Mouse (Mus musculus) bone marrow macrophage, adult 2 months (primary cell): ENCODE measurements around the gene Col26a1. TPM values are rescaled to one million over a fixed set of nuclear protein-coding genes. Genes with fewer than 3 reads are reported as not detected.

ENCODE experiments used
- H3K27ac ChIP-seq: 2 replicates; pipeline ENCODE4 v1.5.1; 2012; ENCODE audit warnings: low read depth, low read length; ENCODE audit not compliant: insufficient read depth
- H3K4me1 ChIP-seq: 2 replicates; pipeline ENCODE4 v1.6.1; 2012; ENCODE audit warnings: low read length; ENCODE audit not compliant: control insufficient read depth, insufficient read depth
- H3K4me3 ChIP-seq: 2 replicates; pipeline ENCODE4 v1.5.1; 2012; ENCODE audit warnings: mild to moderate bottlenecking, low read length, moderate library complexity; ENCODE audit not compliant: insufficient read depth
- CTCF ChIP-seq: IDR thresholded peaks from 2 replicates; pipeline ENCODE4 v1.5.1; 2012; ENCODE audit warnings: low read depth, mild to moderate bottlenecking, low read length, moderate library complexity
- POLR2A ChIP-seq: IDR thresholded peaks from 2 replicates; pipeline ENCODE4 v1.6.1; 2012; ENCODE audit warnings: mild to moderate bottlenecking, low read depth, low read length, borderline replicate concordance
- polyA plus RNA-seq: library from polyadenylated mRNA; stranded (reverse); fragments of >200 nt; gene quantifications from 2 replicates; pipeline ENCODE4 v1.2.4, GENCODE M21; 2012; ENCODE audit not compliant: missing spikeins, insufficient read depth, insufficient read length

Col26a1 gene
- polyA plus RNA-seq, 1 experiment = not detected

GRCm38 (mm10) chr5:136790570-136791196 is 92.3 kb downstream of the Col26a1 start:
- no peak overlapping the region for H3K27ac ChIP-seq
- no peak overlapping the region for H3K4me3 ChIP-seq
- no peak for TF ChIP-seq POLR2A
- peak; percentile 97 for TF ChIP-seq CTCF
- no peaks in the 10 kb centered on the region for H3K4me1 ChIP-seq

GRCm38 (mm10) chr5:136784531-136784930 is 98.5 kb downstream of the Col26a1 start:
- no peak overlapping the region for H3K27ac ChIP-seq
- TF ChIP-seq CTCF = no peak
- TF ChIP-seq POLR2A = no peak
- H3K4me3 ChIP-seq = no peak overlapping the region

GRCm38 (mm10) chr5:136782600-136782999 is 100.4 kb downstream of the Col26a1 start:
- TF ChIP-seq CTCF (no peak), POLR2A (no peak)
- Histone ChIP-seq H3K4me1 (no peaks in the 10 kb centered on the region), H3K4me3 (no peak overlapping the region), H3K27ac (no peak overlapping the region)

More at GRCm38 (mm10) chr5:136784531-136784930, 98.5 kb downstream of the Col26a1 start:
- H3K4me1 ChIP-seq = no peaks in the 10 kb centered on the region

- TF ChIP-seq POLR2A (no peak), CTCF (peak; percentile 66)
- peaks cover 3% of the 10 kb centered on the region; the same call in 1 of the 2 replicates for H3K4me1 ChIP-seq
- H3K4me3 ChIP-seq = no peak overlapping the region
- H3K27ac ChIP-seq = no peak overlapping the region
These were observed 102.5 kb downstream of the Col26a1 start for GRCm38 (mm10) chr5:136780465-136780864.

- no peak overlapping the region for H3K27ac ChIP-seq
- no peak for TF ChIP-seq CTCF
- no peak for TF ChIP-seq POLR2A
- peaks cover 3% of the 10 kb centered on the region; the same call in 1 of the 2 replicates for H3K4me1 ChIP-seq
These were observed 103.1 kb downstream of the Col26a1 start for GRCm38 (mm10) chr5:136779946-136780345.

GRCm38 (mm10) chr5:136775548-136775947 is 107.5 kb downstream of the Col26a1 start:
- Histone ChIP-seq H3K27ac (no peak overlapping the region), H3K4me3 (no peak overlapping the region)
- TF ChIP-seq POLR2A (no peak), CTCF (no peak)

More at GRCm38 (mm10) chr5:136779946-136780345, 103.1 kb downstream of the Col26a1 start:
- no peak overlapping the region for H3K4me3 ChIP-seq

GRCm38 (mm10) chr5:136773044-136774039 is 109.7 kb downstream of the Col26a1 start:
- H3K27ac ChIP-seq = no peak overlapping the region
- no peak for TF ChIP-seq POLR2A
- no peak for TF ChIP-seq CTCF
- no peak overlapping the region for H3K4me3 ChIP-seq
- peaks cover 3% of the 10 kb centered on the region; the same call in 1 of the 2 replicates for H3K4me1 ChIP-seq

More at GRCm38 (mm10) chr5:136775548-136775947, 107.5 kb downstream of the Col26a1 start:
- H3K4me1 ChIP-seq = peaks cover 3% of the 10 kb centered on the region; the same call in 1 of the 2 replicates

GRCm38 (mm10) chr5:136771132-136771531 is 111.9 kb downstream of the Col26a1 start:
- Histone ChIP-seq H3K4me3 (no peak overlapping the region), H3K4me1 (peaks cover 3% of the 10 kb centered on the region; the same call in 1 of the 2 replicates), H3K27ac (no peak overlapping the region)
- no peak for TF ChIP-seq POLR2A
- TF ChIP-seq CTCF = no peak

GRCm38 (mm10) chr5:136767304-136767703 is 115.7 kb downstream of the Col26a1 start:
- H3K4me3 ChIP-seq = no peak overlapping the region
- H3K4me1 ChIP-seq = no peaks in the 10 kb centered on the region
- H3K27ac ChIP-seq = no peak overlapping the region
- TF ChIP-seq CTCF = no peak
- TF ChIP-seq POLR2A = no peak
